In genomic region chr1:184606541-184606940, GRCm38 (mm10) we compare ENCODE assay signal across 13 mouse cellular contexts.
"Had no signal": no experiment of that assay in that cellular context is flagged by ENCODE, and none has a peak within 500 bp of the region (broad histone marks: within the 10 kb centered on the region; RNA-seq: fewer than 3 reads in every experiment).

No protein-coding gene starts in this region.

- DNase-seq: kidney, adult 8-10 months; kidney, postnatal 14 days; kidney, postnatal 4 days; left cerebral cortex, postnatal 4 days; liver, embryonic 13.5 days; lung, postnatal 4 days; midbrain, embryonic 14.5 days; thymus, adult 18-20 months; thymus, postnatal 36 days had no signal

- H3K4me3 ChIP-seq: limb, embryonic 12.5 days; limb, embryonic 15.5 days; liver, embryonic 13.5 days; lung, embryonic 15.5 days had no signal

- H3K36me3 ChIP-seq: limb, embryonic 12.5 days; limb, embryonic 15.5 days; liver, embryonic 13.5 days; lung, embryonic 15.5 days had no signal

- H3K9ac ChIP-seq: limb, embryonic 12.5 days; limb, embryonic 15.5 days; liver, embryonic 13.5 days; lung, embryonic 15.5 days had no signal

- H3K27ac ChIP-seq: limb, embryonic 12.5 days; limb, embryonic 15.5 days; liver, embryonic 13.5 days; lung, embryonic 15.5 days had no signal

- H3K4me2 ChIP-seq: limb, embryonic 12.5 days; limb, embryonic 15.5 days; liver, embryonic 13.5 days; lung, embryonic 15.5 days; midbrain, embryonic 11.5 days had no signal

- H3K9me3 ChIP-seq: limb, embryonic 12.5 days; limb, embryonic 15.5 days; liver, embryonic 13.5 days; lung, embryonic 15.5 days had no signal

- H3K27me3 ChIP-seq: limb, embryonic 12.5 days; limb, embryonic 15.5 days; liver, embryonic 13.5 days; lung, embryonic 15.5 days had no signal

- H3K4me1 ChIP-seq: liver, embryonic 13.5 days had no signal
